Mouse (Mus musculus) left cerebral cortex, adult 18-20 months (tissue): ENCODE data around the gene Tcte1. TPM values are rescaled to one million over a fixed set of nuclear protein-coding genes. Genes with fewer than 3 reads are reported as not detected.

Source experiments
- DNase-seq, 2 experiments: peaks; one replicate each; pipeline ENCODE4 v3.0.0; 2021 to 2022; ENCODE audit warnings: low spot score in 2 of 2, mixed read lengths in 1 of 2
- total RNA-seq, 2 experiments: library from RNA; stranded (reverse); gene quantifications; 2 replicates each; pipeline ENCODE4 v1.2.3; 2021

Gene Tcte1
- total RNA-seq, 2 experiments from 2014 or later, result 0.94 to 1.4 TPM

GRCm38 (mm10) chr17:45546941-45547340 lies 23.7 kb downstream of the Tcte1 start:
- DNase-seq, result no peak

- no peak for DNase-seq
These were observed 24.4 kb downstream of the Tcte1 start for GRCm38 (mm10) chr17:45547461-45548190.

GRCm38 (mm10) chr17:45548541-45549512 lies 25.6 kb downstream of the Tcte1 start:
- DNase-seq, result peak; percentile 67 to 68

- peak; percentile 64 to 75 for DNase-seq
These were observed 26.5 kb downstream of the Tcte1 start, which contains the start of gene Tmem151b for GRCm38 (mm10) chr17:45549617-45550181. TSS of gene Tmem151b (minus strand) at chr17:45549677.

GRCm38 (mm10) chr17:45550253-45550652 lies 27.0 kb downstream of the Tcte1 start:
- no peak for DNase-seq

- no peak for DNase-seq
These were observed 28.1 kb downstream of the Tcte1 start for GRCm38 (mm10) chr17:45551249-45551796.

GRCm38 (mm10) chr17:45551816-45552451 lies 28.7 kb downstream of the Tcte1 start:
- DNase-seq, result peak; percentile 82 to 85

- DNase-seq, result no peak
These were observed 29.8 kb downstream of the Tcte1 start for GRCm38 (mm10) chr17:45553065-45553464.

GRCm38 (mm10) chr17:45554420-45554819 lies 31.2 kb downstream of the Tcte1 start:
- no peak for DNase-seq

- DNase-seq, result peak; percentile 88 to 91
These were observed 32.3 kb downstream of the Tcte1 start, which contains the start of gene Nfkbie for GRCm38 (mm10) chr17:45555452-45556106. TSS of gene Nfkbie (plus strand) at chr17:45555703.

- no peak for DNase-seq
These were observed 32.9 kb downstream of the Tcte1 start for GRCm38 (mm10) chr17:45556107-45556489.

GRCm38 (mm10) chr17:45556514-45557245 lies 33.4 kb downstream of the Tcte1 start:
- DNase-seq, result no peak

GRCm38 (mm10) chr17:45557246-45557824 lies 34.1 kb downstream of the Tcte1 start:
- DNase-seq, result no peak

- no peak for DNase-seq
These were observed 35.0 kb downstream of the Tcte1 start for GRCm38 (mm10) chr17:45557998-45558862.

- no peak for DNase-seq
These were observed 36.7 kb downstream of the Tcte1 start for GRCm38 (mm10) chr17:45559732-45560525.

- no peak for DNase-seq
These were observed 40.0 kb downstream of the Tcte1 start for GRCm38 (mm10) chr17:45563216-45563615.
